Mouse (Mus musculus) thymus, adult 2 months (tissue): ENCODE data around the gene Ntrk1.

ENCODE experiments used
- CTCF ChIP-seq: fragments of 200-500 bp; IDR thresholded peaks from 2 replicates; pipeline ENCODE4 v1.5.1; 2012; ENCODE audit warnings: mild to moderate bottlenecking, control low read depth, low read length, moderate library complexity, borderline replicate concordance; ENCODE audit not compliant: control insufficient read depth, poor library complexity, insufficient read depth; ENCODE audit errors: extremely low read depth
- POLR2A ChIP-seq: fragments of 200-500 bp; IDR thresholded peaks from 2 replicates; pipeline ENCODE4 v1.6.1; 2012; ENCODE audit warnings: mild to moderate bottlenecking, low read length, control low read depth, moderate library complexity; ENCODE audit not compliant: control insufficient read depth, poor library complexity, insufficient read depth; ENCODE audit errors: extremely low read depth

DNA sequence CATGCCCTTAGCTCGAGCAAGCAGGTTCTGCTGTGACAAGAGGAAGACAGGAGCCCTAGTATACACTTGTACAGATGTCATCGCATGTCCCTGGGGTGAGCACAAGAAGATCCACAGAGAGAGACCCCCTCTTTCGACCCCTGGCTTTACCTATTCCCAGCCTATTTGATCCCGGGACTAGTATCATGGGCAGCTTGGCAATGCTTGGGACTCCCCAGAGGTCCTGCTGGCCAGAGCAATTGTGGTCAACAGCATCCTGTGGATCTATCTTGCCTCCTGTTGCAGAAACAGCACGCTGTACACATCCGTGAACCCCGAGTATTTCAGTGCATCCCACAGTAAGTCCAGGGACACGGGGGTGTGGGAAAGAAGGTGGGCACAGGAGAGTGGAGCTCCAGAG, 16.3 kb upstream of the Ntrk1 start:
- TF ChIP-seq CTCF (no peak), POLR2A (no peak)
